Mouse (Mus musculus) thymus, adult 2 months (tissue): ENCODE measurements around the gene Slc35f5.

Experiments
- CTCF ChIP-seq: fragments of 200-500 bp; IDR thresholded peaks from 2 replicates; pipeline ENCODE4 v1.5.1; 2012; ENCODE audit warnings: mild to moderate bottlenecking, control low read depth, low read length, moderate library complexity, borderline replicate concordance; ENCODE audit not compliant: control insufficient read depth, poor library complexity, insufficient read depth; ENCODE audit errors: extremely low read depth
- POLR2A ChIP-seq: fragments of 200-500 bp; IDR thresholded peaks from 2 replicates; pipeline ENCODE4 v1.6.1; 2012; ENCODE audit warnings: mild to moderate bottlenecking, low read length, control low read depth, moderate library complexity; ENCODE audit not compliant: control insufficient read depth, poor library complexity, insufficient read depth; ENCODE audit errors: extremely low read depth

DNA sequence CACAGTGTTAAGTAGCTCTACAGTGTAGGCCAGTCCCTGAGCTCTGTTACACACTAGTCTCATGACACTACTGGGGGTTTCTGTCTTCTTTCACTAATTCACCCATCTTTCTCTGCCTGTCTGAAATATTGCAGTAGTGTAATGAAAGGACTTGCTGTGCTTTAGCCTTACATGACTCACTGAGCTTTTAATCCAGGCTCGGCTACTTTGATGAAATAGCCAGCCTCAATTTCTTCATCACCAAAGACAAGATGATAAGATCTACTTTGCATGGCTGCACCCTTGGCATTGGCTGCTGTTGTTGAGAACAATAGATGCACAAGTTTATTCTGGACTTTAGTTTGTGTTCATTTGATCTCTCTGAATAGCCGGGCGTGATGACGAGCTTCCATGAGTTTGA, 7.7 kb downstream of the Slc35f5 start:
- no peak for TF ChIP-seq POLR2A
- no peak for TF ChIP-seq CTCF
